In genomic region chr1:172213771-172214170, GRCm38 (mm10) we compare ENCODE assay signal across 16 mouse cellular contexts. TPM values are rescaled to one million over a fixed set of nuclear protein-coding genes. Genes with fewer than 3 reads are reported as not detected.
A peak's percentile ranks its signal among the peaks of the same experiment; 100 is the strongest.
DNase-seq lines count a peak whose midpoint lies in the region; ATAC-seq lines count a peak whose summit lies in the region.
"Had no signal": no experiment of that assay in that cellular context is flagged by ENCODE, and none has a peak within 500 bp of the region (broad histone marks: within the 10 kb centered on the region; RNA-seq: fewer than 3 reads in every experiment).

No protein-coding gene starts in this region.

- no peak overlapping the region for H3K4me2 ChIP-seq in heart, embryonic 16.5 days (ENCODE audit: low read depth, low read length)
- H3K4me2 ChIP-seq in heart, embryonic 12.5 days, result no peak overlapping the region
- H3K4me2 ChIP-seq in neural tube, embryonic 13.5 days, result no peak overlapping the region
- H3K4me2 ChIP-seq in neural tube, embryonic 15.5 days, result no peak overlapping the region
- H3K4me2 ChIP-seq in embryonic facial prominence, embryonic 15.5 days (replicated peaks), result no peak overlapping the region
- H3K4me2 ChIP-seq in intestine, embryonic 15.5 days (replicated peaks), result no peak overlapping the region
- H3K4me2 ChIP-seq: lung, embryonic 14.5 days had no signal

- no peak for DNase-seq in limb, embryonic 10.5 days (ENCODE audit: low spot score)
- no peak for DNase-seq in urinary bladder, adult 2 months (ENCODE audit: low spot score)
- DNase-seq: cerebellum, adult 9-10 months; gastrocnemius, postnatal 25 days; heart, postnatal 36 days; kidney, adult 2 months; liver; lung, embryonic 14.5 days had no signal

- no peaks in the 10 kb centered on the region for H3K27me3 ChIP-seq in heart, embryonic 16.5 days (ENCODE audit: control insufficient read depth, insufficient read depth, low read length)
- no peaks in the 10 kb centered on the region for H3K27me3 ChIP-seq in heart, embryonic 12.5 days (replicated peaks)
- no peaks in the 10 kb centered on the region for H3K27me3 ChIP-seq in neural tube, embryonic 13.5 days
- no peaks in the 10 kb centered on the region for H3K27me3 ChIP-seq in neural tube, embryonic 15.5 days (replicated peaks)
- H3K27me3 ChIP-seq in embryonic facial prominence, embryonic 15.5 days, result no peaks in the 10 kb centered on the region
- no peaks in the 10 kb centered on the region for H3K27me3 ChIP-seq in limb, embryonic 10.5 days (ENCODE audit: low read depth, poor library complexity, severe bottlenecking)
- H3K27me3 ChIP-seq in intestine, embryonic 15.5 days (replicated peaks), result no peaks in the 10 kb centered on the region

- peak overlapping the region; percentile 23; the same call in 1 of the 2 replicates for H3K27ac ChIP-seq in heart, embryonic 16.5 days (ENCODE audit: low read length)
- no peak overlapping the region for H3K27ac ChIP-seq in heart, embryonic 12.5 days (ENCODE audit: poor library complexity, severe bottlenecking)
- H3K27ac ChIP-seq in neural tube, embryonic 13.5 days (replicated peaks), result peak overlapping the region; percentile 40
- no peak overlapping the region for H3K27ac ChIP-seq in neural tube, embryonic 15.5 days (replicated peaks)
- 0 out of 2 replicates have a peak overlapping the region, but pooled peaks have one; percentile 7 for H3K27ac ChIP-seq in embryonic facial prominence, embryonic 15.5 days (replicated peaks)
- H3K27ac ChIP-seq in limb, embryonic 10.5 days, result peak overlapping the region; percentile 65
- H3K27ac ChIP-seq in intestine, embryonic 15.5 days, result no peak overlapping the region

- no peaks in the 10 kb centered on the region for H3K36me3 ChIP-seq in heart, embryonic 16.5 days (ENCODE audit: control insufficient read depth, insufficient read depth)
- H3K36me3 ChIP-seq in heart, embryonic 12.5 days, result peaks cover 23% of the 10 kb centered on the region
- peaks cover 5% of the 10 kb centered on the region; the same call in 1 of the 2 replicates for H3K36me3 ChIP-seq in neural tube, embryonic 13.5 days
- no peaks in the 10 kb centered on the region for H3K36me3 ChIP-seq in neural tube, embryonic 15.5 days
- H3K36me3 ChIP-seq in embryonic facial prominence, embryonic 15.5 days, result no peaks in the 10 kb centered on the region
- H3K36me3 ChIP-seq in limb, embryonic 10.5 days, result no peaks in the 10 kb centered on the region
- H3K36me3 ChIP-seq in intestine, embryonic 15.5 days, result no peaks in the 10 kb centered on the region

- H3K9me3 ChIP-seq in heart, embryonic 16.5 days (replicated peaks; ENCODE audit: control insufficient read depth, low read length), result no peaks in the 10 kb centered on the region
- no peaks in the 10 kb centered on the region for H3K9me3 ChIP-seq in heart, embryonic 12.5 days (replicated peaks)
- H3K9me3 ChIP-seq in neural tube, embryonic 13.5 days, result no peaks in the 10 kb centered on the region
- no peaks in the 10 kb centered on the region for H3K9me3 ChIP-seq in neural tube, embryonic 15.5 days (replicated peaks)
- H3K9me3 ChIP-seq in embryonic facial prominence, embryonic 15.5 days (replicated peaks), result no peaks in the 10 kb centered on the region
- H3K9me3 ChIP-seq in limb, embryonic 10.5 days (replicated peaks), result no peaks in the 10 kb centered on the region
- H3K9me3 ChIP-seq in intestine, embryonic 15.5 days, result no peaks in the 10 kb centered on the region
- H3K9me3 ChIP-seq: megakaryocyte, embryonic 14.5 days had no signal

- no peak for ATAC-seq in heart, embryonic 16.5 days (replicated peaks; ENCODE audit: extremely low read depth, insufficient read depth, low FRiP score)
- ATAC-seq in heart, embryonic 12.5 days (ENCODE audit: insufficient number of reproducible peaks, low FRiP score), result no peak
- ATAC-seq in neural tube, embryonic 13.5 days (ENCODE audit: low read depth), result no peak
- ATAC-seq in neural tube, embryonic 15.5 days (ENCODE audit: low FRiP score), result no peak
- ATAC-seq in embryonic facial prominence, embryonic 15.5 days (ENCODE audit: insufficient number of reproducible peaks, low FRiP score, low TSS enrichment, low read depth), result no peak
- ATAC-seq in intestine, embryonic 15.5 days, result no peak

- 59% methylated on average over 4 of the region's 4 CpGs for WGBS in heart, embryonic 16.5 days
- 66% methylated on average over 4 of the region's 4 CpGs for WGBS in heart, embryonic 12.5 days
- WGBS in neural tube, embryonic 13.5 days, result 35% methylated on average over 4 of the region's 4 CpGs
- WGBS in neural tube, embryonic 15.5 days, result 50% methylated on average over 4 of the region's 4 CpGs
- WGBS in embryonic facial prominence, embryonic 15.5 days, result 57% methylated on average over 4 of the region's 4 CpGs
- WGBS in limb, embryonic 10.5 days, result 85% methylated on average over 4 of the region's 4 CpGs
- 71% methylated on average over 4 of the region's 4 CpGs for WGBS in intestine, embryonic 15.5 days

- H3K4me1 ChIP-seq in heart, embryonic 16.5 days (ENCODE audit: control insufficient read depth, insufficient read depth, low read length), result peaks cover 41% of the 10 kb centered on the region
- H3K4me1 ChIP-seq in heart, embryonic 12.5 days (replicated peaks), result peaks cover 47% of the 10 kb centered on the region
- H3K4me1 ChIP-seq in neural tube, embryonic 13.5 days (replicated peaks), result peaks cover 45% of the 10 kb centered on the region
- H3K4me1 ChIP-seq in neural tube, embryonic 15.5 days, result peaks cover 24% of the 10 kb centered on the region
- H3K4me1 ChIP-seq in embryonic facial prominence, embryonic 15.5 days, result peaks cover 20% of the 10 kb centered on the region
- H3K4me1 ChIP-seq in limb, embryonic 10.5 days, result peaks cover 30% of the 10 kb centered on the region
- H3K4me1 ChIP-seq in intestine, embryonic 15.5 days (replicated peaks), result peaks cover 13% of the 10 kb centered on the region; the same call in 1 of the 2 replicates

- no peak overlapping the region for H3K9ac ChIP-seq in heart, embryonic 16.5 days (ENCODE audit: low read length)
- no peak overlapping the region for H3K9ac ChIP-seq in heart, embryonic 12.5 days
- H3K9ac ChIP-seq in neural tube, embryonic 13.5 days, result no peak overlapping the region
- H3K9ac ChIP-seq in neural tube, embryonic 15.5 days (replicated peaks), result no peak overlapping the region
- H3K9ac ChIP-seq in embryonic facial prominence, embryonic 15.5 days, result no peak overlapping the region
- H3K9ac ChIP-seq in intestine, embryonic 15.5 days, result no peak overlapping the region
- H3K9ac ChIP-seq: lung, embryonic 14.5 days had no signal

- no peak overlapping the region for H3K4me3 ChIP-seq in heart, embryonic 16.5 days (ENCODE audit: low read length)
- no peak overlapping the region for H3K4me3 ChIP-seq in heart, embryonic 12.5 days
- H3K4me3 ChIP-seq in neural tube, embryonic 13.5 days, result no peak overlapping the region
- H3K4me3 ChIP-seq in neural tube, embryonic 15.5 days (replicated peaks), result no peak overlapping the region
- no peak overlapping the region for H3K4me3 ChIP-seq in embryonic facial prominence, embryonic 15.5 days (replicated peaks)
- H3K4me3 ChIP-seq in limb, embryonic 10.5 days, result no peak overlapping the region
- no peak overlapping the region for H3K4me3 ChIP-seq in intestine, embryonic 15.5 days (replicated peaks)
- H3K4me3 ChIP-seq: megakaryocyte, embryonic 14.5 days had no signal

RNA-seq across cellular contexts. Expression of gene Casq1, which starts 5.9 kb away (rescaled TPM):
- 106 and 108 TPM in 2 replicates for polyA plus RNA-seq in heart, embryonic 16.5 days (2015; fragmentation: Nextera tagmentation; extraction: Ambion mirVana)
- 182 and 185 TPM in 2 replicates for polyA plus RNA-seq in heart, embryonic 12.5 days (2016; fragmentation: Nextera tagmentation; extraction: Ambion mirVana)
- polyA plus RNA-seq in neural tube, embryonic 13.5 days (2015; fragmentation: Nextera tagmentation; extraction: Ambion mirVana), result 2.3 and 2.6 TPM in 2 replicates
- polyA plus RNA-seq in neural tube, embryonic 15.5 days (2015; fragmentation: Nextera tagmentation; extraction: Ambion mirVana), result 3.8 and 4.0 TPM in 2 replicates
- 18.9 and 24.6 TPM in 2 replicates for polyA plus RNA-seq in embryonic facial prominence, embryonic 15.5 days (2015; fragmentation: Nextera tagmentation; extraction: Ambion mirVana)
- 1.0 and 1.6 TPM in 2 replicates for polyA plus RNA-seq in limb, embryonic 10.5 days (2016; fragmentation: Nextera tagmentation; extraction: Ambion mirVana)
- polyA plus RNA-seq in urinary bladder, adult 2 months (2012; rRNA removed), result 3.2 and 3.3 TPM in 2 replicates
- 18.4 and 20.2 TPM in 2 replicates for polyA plus RNA-seq in intestine, embryonic 15.5 days (2015; fragmentation: Nextera tagmentation; extraction: Ambion mirVana)

RNA-seq across cellular contexts. Expression of gene Pea15a, which starts 7.2 kb away (rescaled TPM):
- 181 and 193 TPM in 2 replicates for polyA plus RNA-seq in heart, embryonic 16.5 days (2015; fragmentation: Nextera tagmentation; extraction: Ambion mirVana)
- 156 and 164 TPM in 2 replicates for polyA plus RNA-seq in heart, embryonic 12.5 days (2016; fragmentation: Nextera tagmentation; extraction: Ambion mirVana)
- polyA plus RNA-seq in neural tube, embryonic 13.5 days (2015; fragmentation: Nextera tagmentation; extraction: Ambion mirVana), result 355 and 388 TPM in 2 replicates
- 378 and 415 TPM in 2 replicates for polyA plus RNA-seq in neural tube, embryonic 15.5 days (2015; fragmentation: Nextera tagmentation; extraction: Ambion mirVana)
- polyA plus RNA-seq in embryonic facial prominence, embryonic 15.5 days (2015; fragmentation: Nextera tagmentation; extraction: Ambion mirVana), result 122 and 131 TPM in 2 replicates
- 68.0 and 88.4 TPM in 2 replicates for polyA plus RNA-seq in limb, embryonic 10.5 days (2016; fragmentation: Nextera tagmentation; extraction: Ambion mirVana)
- 165 and 166 TPM in 2 replicates for polyA plus RNA-seq in urinary bladder, adult 2 months (2012; rRNA removed)
- polyA plus RNA-seq in intestine, embryonic 15.5 days (2015; fragmentation: Nextera tagmentation; extraction: Ambion mirVana), result 86.4 and 89.0 TPM in 2 replicates

RNA-seq across cellular contexts. Expression of gene Atp1a4, which starts 44.4 kb away (rescaled TPM):
- 0.16 and 0.17 TPM in 2 replicates for polyA plus RNA-seq in heart, embryonic 16.5 days (2015; fragmentation: Nextera tagmentation; extraction: Ambion mirVana)
- 0.17 and 0.19 TPM in 2 replicates for polyA plus RNA-seq in heart, embryonic 12.5 days (2016; fragmentation: Nextera tagmentation; extraction: Ambion mirVana)
- not detected in 2 replicates for polyA plus RNA-seq in neural tube, embryonic 13.5 days (2015; fragmentation: Nextera tagmentation; extraction: Ambion mirVana)
- 0.05 TPM in 1 of 2 replicates, not detected in the other for polyA plus RNA-seq in neural tube, embryonic 15.5 days (2015; fragmentation: Nextera tagmentation; extraction: Ambion mirVana)
- polyA plus RNA-seq in embryonic facial prominence, embryonic 15.5 days (2015; fragmentation: Nextera tagmentation; extraction: Ambion mirVana), result not detected in 2 replicates
- polyA plus RNA-seq in limb, embryonic 10.5 days (2016; fragmentation: Nextera tagmentation; extraction: Ambion mirVana), result not detected in 2 replicates
- polyA plus RNA-seq in urinary bladder, adult 2 months (2012; rRNA removed), result not detected in 2 replicates
- polyA plus RNA-seq in intestine, embryonic 15.5 days (2015; fragmentation: Nextera tagmentation; extraction: Ambion mirVana), result not detected in 2 replicates
- polyA plus RNA-seq: lung, embryonic 14.5 days; neural tube, embryonic 11.5 days had no signal

RNA-seq across cellular contexts. Expression of gene Igsf8, which starts 47.7 kb away (rescaled TPM):
- polyA plus RNA-seq in heart, embryonic 16.5 days (2015; fragmentation: Nextera tagmentation; extraction: Ambion mirVana), result 25.3 and 30.6 TPM in 2 replicates
- 24.0 and 26.1 TPM in 2 replicates for polyA plus RNA-seq in heart, embryonic 12.5 days (2016; fragmentation: Nextera tagmentation; extraction: Ambion mirVana)
- 116 and 126 TPM in 2 replicates for polyA plus RNA-seq in neural tube, embryonic 13.5 days (2015; fragmentation: Nextera tagmentation; extraction: Ambion mirVana)
- 70.9 and 71.3 TPM in 2 replicates for polyA plus RNA-seq in neural tube, embryonic 15.5 days (2015; fragmentation: Nextera tagmentation; extraction: Ambion mirVana)
- 71.9 and 73.4 TPM in 2 replicates for polyA plus RNA-seq in embryonic facial prominence, embryonic 15.5 days (2015; fragmentation: Nextera tagmentation; extraction: Ambion mirVana)
- polyA plus RNA-seq in limb, embryonic 10.5 days (2016; fragmentation: Nextera tagmentation; extraction: Ambion mirVana), result 30.0 and 40.8 TPM in 2 replicates
- 54.7 and 60.0 TPM in 2 replicates for polyA plus RNA-seq in urinary bladder, adult 2 months (2012; rRNA removed)
- polyA plus RNA-seq in intestine, embryonic 15.5 days (2015; fragmentation: Nextera tagmentation; extraction: Ambion mirVana), result 46.1 and 53.3 TPM in 2 replicates

Comparison
In these comparisons a context has a peak if more than half of its experiments do, and no peak if none do; other contexts are left out.
1. H3K27ac ChIP-seq: peak in heart, embryonic 16.5 days (single experiment), neural tube, embryonic 13.5 days (single experiment), embryonic facial prominence, embryonic 15.5 days (single experiment) and limb, embryonic 10.5 days (single experiment); none in heart, embryonic 12.5 days (single experiment), neural tube, embryonic 15.5 days (single experiment) and intestine, embryonic 15.5 days (single experiment).